Mouse (Mus musculus) T-helper 17 cell (primary cell): ENCODE data around the gene Gm45717.
"Not testable (repeated sequence)": the region's sequence is repeated elsewhere in the genome, so short reads cannot be mapped to it uniquely, and the experiment has no call there.

Source experiments
- in situ Hi-C, 2 experiments: fragments of 300-600 bp; cut with MboI, MseI; formaldehyde crosslinking; loops; 1 replicate in 1 of 2; 2 replicates in 1 of 2; pipeline ENCODE4 v1.15.1; 2025; ENCODE audit warnings: high pct_unique_total_duplicates in 2 of 2

Gm45717 gene

DNA sequence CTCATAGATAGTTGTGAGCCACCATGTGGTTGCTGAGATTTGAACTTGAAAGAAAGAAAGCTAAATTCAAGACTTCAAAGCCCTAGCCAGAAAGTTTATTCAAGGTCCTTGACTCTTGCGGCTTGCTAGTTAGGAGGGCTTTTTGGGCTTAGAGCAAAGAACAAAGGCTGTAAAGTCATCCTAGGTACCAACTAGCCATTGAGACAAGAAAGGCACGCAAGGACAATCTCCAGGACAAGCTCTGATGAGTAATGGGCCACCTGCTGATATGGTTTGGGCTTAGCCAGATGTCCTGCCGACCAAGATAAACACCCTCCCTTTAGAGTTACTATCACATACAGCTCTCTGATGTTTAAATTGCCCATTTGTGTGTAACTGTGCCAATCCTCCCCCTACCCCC is 13.0 kb upstream of the Gm45717 start:
- in situ Hi-C loops = not testable (repeated sequence)

DNA sequence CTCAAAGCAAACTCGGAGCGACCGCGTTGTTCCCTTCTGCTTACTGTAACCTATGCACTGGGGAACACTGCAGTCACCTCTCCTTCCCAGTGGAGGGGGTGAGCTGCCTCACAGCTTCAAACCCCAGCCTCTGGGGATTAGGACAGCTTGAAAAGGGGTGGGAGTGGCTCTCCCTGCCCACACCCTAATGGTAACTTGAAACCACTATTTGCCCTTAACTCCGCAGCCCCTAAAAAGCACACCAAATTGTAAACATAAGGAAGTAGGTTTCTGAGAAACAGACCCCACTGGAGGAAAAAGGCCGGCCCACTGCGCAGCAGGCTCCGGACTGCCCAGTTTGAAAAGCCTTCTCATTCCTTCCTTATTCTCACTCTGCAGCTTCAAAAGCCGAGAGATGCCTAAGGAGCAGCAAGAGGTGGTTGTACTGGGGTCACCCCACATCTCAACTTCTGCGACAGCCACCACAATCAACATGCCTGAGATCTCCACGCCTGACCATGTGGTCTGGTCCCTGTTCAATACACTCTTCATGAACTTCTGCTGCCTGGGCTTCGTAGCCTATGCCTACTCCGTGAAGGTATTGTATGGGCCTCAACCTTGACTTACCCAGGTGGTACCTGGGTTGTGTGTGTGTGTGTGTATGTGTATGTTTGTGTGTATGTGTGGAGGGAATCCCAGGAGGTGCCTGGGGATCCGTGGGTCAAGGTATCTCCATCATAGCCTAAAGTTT is 12.3 kb upstream of the Gm45717 start:
- in situ Hi-C loops = no loop called here

DNA sequence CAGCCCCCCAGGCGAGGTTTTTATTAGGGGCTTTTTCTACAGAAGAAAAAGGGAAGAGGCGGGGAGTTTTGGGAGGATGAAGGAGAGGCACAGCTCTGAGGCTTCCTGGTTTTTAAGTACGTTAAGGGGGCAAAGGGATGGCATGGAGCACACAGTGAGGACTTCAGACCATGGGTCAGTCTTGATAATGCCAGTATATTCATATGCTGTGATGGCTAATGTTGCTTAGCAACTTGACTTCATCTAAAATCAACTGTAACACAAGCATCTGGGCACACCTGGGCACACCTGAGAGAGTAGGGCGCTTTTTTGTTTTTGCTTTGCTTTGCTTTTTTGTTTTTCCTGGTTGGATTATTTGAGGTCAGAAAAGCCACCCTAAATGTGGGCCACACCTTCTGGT is 11.2 kb upstream of the Gm45717 start, which contains the start of gene Ifitm1:
Ifitm1 (plus strand) TSS at position 301 of the 400 bp plus-strand sequence.
- in situ Hi-C loops = no loop called here

DNA sequence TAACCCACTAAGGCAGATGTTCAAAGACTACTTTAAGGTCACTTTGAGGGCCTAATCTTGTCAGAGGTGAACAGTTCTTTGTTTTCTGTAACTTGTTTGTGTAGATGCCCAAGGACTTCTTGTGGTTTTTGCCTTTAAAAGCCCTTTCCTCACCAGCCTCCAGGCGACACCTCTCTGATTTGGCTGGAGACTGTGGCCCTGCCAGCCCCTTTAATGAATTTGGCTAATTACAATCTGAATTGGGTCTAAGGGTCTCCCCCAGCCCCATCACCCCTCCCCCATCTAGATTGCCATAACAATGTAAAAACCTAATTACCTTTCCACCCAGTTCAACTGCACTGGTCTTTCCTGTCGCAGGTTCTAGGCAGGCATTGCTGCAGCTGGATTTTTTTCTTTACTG is 7.0 kb upstream of the Gm45717 start:
- in situ Hi-C loops = no loop called here

DNA sequence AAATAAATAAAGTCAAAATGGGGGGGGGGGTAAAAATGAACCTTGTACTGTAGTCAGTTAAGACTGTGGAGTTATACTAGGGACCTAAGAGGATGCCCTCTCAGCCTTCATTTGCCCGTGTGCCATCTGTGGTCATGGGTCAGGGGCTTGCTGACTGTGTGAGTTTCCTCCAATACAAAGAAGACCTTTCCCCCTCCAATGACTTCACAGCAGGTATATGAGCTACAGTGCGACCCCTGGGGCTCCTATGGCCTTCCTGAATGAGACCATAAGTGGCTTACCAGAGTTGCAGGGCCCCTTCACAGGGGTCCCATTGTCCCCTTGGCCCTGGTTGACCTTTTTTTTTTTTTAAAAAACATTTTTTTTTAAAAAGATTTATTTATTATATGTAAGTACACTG is 5.7 kb upstream of the Gm45717 start:
- in situ Hi-C loops = no loop called here

DNA sequence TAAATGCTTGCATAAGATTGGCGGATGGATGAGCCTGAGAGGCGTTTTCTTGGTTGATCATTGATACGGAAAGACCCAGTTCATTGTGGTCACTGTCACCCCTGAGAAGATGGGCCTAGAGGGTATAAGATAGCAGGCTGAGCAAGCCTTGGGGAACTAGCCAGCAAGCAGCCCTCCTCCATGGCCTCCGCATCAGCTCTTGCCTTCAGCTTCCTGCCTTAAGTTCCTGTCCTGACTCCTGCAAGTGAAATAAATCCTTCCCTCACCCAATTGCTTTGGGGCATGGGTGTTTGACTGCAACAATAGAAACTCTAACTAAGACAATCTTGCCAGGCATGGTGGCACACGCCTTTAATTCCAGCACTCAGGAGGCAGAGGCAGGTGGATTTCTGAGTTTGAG is 4.3 kb upstream of the Gm45717 start:
- in situ Hi-C loops = no loop called here

DNA sequence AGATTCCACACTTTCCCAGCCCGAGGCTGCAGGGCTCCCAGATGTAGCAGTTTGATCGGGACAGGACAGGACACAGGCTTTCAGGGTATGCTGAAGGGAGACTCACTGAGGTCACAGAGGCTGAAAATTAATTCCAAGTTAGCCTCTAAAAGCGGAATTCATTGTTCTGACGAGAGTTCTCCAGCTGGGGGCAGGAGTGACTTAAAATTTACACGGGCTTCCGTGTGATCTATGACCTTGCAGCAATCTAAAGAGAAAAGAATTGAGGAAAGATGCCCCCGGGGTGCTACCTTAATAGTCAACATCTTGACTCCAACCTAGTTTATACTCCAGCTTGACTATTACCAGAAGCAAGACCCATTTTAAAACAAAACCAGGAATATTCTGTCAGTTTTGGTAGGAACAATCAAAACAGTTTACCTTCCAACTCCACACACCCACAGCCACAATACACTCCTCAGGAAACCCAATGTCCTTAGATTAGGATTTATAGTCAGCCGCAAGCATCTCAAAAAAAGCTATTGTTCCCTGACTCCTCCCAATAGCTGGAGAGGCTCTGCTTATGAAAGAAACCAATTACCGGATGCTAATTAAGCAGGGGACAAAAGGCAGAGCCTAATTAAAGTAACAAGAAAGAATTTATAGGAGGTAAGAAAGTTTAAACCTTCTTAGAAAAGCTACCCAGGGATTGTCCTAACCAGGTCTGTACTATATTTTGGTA is 3.6 kb upstream of the Gm45717 start:
- in situ Hi-C loops = loop anchor here (5.0 kb wide), 2 partner anchors 88 to 218 kb away; no protein-coding TSS in a partner anchor

DNA sequence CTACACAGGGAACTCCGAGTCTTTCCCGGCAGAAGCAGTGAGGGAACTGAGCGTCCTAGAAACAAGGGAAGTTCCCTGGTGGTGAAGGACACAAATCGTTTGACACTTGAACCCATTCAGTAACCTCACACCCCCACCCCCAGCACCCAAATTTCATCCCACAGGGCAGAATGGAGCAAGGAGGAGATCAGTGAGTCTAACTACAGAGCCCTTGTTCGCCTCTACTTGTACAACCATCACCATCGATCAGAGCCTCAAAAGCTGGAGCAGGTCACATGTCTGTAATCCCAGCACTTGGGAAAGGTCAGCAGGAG is 776 bp upstream of the Gm45717 start:
- in situ Hi-C loops = loop anchor here (5.0 kb wide), 2 partner anchors 91 to 221 kb away; no protein-coding TSS in a partner anchor

DNA sequence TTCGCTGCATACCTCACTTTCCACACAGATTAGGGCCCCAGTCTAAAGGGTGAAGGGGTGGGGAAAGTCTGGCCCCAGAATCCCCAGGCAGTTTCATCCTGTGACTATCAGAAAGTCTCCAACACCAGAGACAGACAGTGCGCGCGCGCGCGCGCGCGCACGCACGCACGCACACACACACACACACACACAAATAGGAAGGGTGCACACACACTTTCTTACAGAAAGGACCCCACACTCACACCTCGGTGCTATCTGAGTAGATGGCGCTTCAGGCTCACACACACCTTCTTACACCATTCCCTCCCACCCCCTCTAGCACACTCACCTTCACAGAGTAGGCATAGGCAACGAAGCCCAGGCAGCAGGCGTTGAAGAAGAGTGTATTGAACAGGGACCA is 395 bp downstream of the Gm45717 start:
- in situ Hi-C loops = loop anchor here (5.0 kb wide), 2 partner anchors 92 to 222 kb away; no protein-coding TSS in a partner anchor

DNA sequence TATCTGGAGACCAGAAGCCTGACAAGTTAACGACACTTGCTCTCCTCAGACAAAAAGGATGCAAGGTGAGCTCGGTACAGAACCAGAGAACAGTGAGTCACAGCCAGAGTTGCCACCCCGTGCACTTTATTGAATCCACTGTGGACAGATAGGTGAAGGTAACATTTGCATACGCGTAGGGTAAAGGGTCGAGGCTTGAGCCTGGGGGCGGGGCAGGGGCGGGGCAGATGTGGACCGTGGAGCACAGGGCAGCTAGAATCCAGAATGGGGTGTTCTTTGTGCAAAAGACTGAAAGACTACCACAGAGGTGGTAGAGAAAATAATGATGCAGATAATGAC is 1.0 kb downstream of the Gm45717 start:
- in situ Hi-C loops = loop anchor here (5.0 kb wide), 2 partner anchors 93 to 223 kb away; no protein-coding TSS in a partner anchor

DNA sequence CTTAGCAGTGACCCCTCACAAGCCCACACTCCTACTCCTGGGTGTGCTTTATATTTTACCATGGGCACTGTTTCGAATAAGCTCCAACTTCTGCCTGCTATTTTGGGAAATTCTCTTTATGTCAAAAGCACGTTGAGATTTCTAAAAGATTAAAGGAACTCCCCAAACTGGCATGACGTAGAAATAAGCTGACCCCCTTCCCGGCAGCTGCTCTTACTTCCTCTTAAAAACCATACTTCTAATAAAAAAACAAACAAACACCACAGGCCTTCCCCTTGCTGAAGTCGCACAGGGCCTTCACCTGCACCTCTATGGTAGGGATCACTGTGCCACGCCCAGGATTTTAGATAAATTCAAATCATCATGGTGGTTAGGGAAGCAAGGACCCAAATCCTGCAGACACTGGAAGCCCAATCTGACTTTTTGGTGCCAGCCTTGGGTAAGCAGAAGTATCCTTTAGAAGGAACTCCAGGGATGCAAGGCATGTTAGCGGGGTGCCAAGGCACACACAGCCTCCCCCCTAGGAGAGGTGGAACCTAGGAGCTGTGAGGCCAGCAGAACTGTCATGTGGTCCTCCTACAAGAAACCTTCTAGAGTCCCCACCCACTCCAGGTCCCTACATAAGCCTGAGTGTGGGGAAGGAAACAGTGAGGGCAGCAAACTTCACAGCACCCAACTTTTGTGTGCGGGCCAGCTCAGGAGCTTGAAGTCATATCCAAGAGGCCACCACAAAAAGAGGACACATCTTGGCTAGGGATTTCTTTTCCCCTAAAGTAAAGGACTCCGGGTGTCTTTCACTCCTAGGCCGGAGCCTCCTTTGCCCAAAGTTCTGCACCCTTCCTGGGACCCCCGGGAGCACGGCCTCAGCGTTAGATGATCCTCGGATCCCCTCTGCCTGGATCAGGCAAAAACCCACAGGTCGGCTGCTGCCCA is 1.7 kb downstream of the Gm45717 start:
- in situ Hi-C loops = no loop called here

DNA sequence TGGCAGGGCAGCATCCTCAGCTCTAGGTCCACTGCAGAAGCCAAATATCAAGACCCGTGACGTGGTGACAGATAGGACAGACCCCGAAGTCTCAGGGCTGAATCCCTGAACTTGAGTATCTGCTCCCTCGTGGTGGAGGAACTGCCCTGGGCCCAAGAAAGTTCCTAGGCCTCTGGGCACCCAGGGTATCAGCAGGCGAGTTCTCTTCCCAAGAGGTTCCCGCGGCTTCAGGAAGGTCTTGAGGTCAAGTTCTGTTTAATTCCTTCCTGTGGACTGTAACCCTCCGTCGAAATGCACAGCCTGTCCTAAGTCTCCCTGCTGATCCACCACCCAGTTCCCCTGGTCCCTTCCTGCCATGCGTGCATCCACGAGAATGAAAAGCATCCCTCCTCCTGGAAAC is 2.6 kb downstream of the Gm45717 start:
- in situ Hi-C loops = no loop called here

DNA sequence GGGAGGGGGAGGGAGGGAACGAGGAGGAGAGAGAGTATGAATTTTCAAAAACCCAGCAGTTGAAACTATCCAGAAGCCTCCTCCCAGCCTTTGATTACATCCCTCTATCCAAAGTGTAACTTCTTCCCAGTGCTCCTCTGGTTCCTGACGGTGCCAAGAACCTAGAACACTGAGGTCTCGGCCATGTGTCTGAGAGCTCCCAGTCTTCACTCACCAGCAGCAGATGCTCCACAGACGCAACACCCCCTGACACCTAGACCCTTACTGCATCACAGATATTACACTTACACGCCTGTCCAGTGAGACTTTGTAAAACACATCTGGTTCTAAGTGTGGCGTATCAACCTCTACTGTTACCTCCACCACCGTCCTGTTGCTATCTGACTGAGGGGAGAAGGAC is 3.3 kb downstream of the Gm45717 start:
- in situ Hi-C loops = no loop called here

DNA sequence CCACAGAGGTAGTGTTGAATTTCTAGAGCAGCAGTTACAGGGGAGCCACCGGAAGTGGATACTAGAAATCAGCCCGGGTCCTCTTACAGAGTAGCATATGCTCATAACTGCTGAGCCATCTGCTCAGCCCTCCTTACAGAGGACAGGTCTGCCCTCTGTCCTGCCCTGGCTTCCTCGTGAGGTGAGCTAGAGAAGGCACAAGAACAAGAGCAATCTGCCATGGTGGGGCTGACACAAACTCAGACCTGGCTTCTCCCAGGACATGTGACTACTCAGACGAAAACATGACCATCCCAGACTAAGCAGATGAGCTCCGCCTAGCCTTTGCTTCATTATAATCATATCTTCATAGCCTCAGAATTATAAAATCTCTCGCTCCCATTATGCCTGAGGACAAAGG is 4.0 kb downstream of the Gm45717 start:
- in situ Hi-C loops = no loop called here

DNA sequence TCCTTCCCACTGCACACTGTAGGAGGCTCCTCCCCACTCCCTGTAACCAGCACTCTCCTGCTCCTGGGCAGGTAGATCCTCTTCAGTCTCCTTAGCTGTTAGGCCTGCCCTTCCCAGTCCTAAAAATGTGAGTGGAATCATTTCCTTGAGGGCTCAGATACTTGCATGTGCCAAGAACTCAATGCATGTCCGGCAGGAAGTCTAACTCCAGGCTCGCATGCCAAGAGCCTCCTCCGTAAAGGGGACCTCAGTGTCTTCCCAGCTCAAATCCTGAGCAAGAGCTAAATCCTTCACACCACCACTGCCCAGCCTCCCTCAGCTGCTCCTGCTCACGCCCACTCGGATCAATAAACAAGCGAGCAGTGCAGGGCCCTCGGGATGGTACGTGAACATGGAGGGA is 4.7 kb downstream of the Gm45717 start:
- in situ Hi-C loops = no loop called here

DNA sequence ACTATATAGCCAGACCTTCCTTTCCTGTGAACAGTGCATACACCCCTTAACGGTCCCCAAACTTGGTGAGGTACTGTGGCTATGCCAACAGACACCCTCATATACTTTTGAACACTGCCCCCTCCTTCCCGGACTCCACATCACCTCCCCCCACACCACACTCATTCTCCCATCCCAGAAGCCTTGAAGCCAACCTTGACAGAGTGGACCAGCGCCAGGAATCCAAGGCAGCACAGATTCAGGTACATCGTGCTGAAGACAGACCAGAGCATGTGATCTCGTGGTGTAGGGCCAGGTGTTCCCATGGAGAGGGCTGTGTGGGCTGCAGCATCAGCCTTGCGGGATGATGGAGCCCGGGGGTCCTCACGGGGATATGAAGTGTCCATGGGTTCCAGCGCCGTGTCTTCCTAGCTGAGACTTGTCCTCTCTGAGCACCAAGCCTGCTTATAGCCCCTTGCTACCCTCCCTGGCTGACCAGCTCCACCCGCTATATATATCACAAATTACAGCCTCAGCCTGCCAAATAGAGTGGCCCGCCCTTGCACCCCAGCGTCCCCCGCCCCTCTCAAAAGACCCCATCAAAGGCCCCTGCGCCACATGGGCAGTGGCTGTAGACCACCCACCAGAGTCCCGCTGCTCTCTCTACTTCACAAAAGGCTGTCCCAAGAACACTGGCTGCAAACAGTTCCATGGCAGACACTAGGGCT is 5.8 kb downstream of the Gm45717 start, which contains the start of gene Ifitm5:
Ifitm5 (minus strand) TSS at position 468 of the 707 bp plus-strand sequence.
- in situ Hi-C loops = loop anchor here in 1 of 2 experiments (5.0 kb wide), 1 partner anchor 222 kb away; the partner anchor contains the start of gene Rnh1

DNA sequence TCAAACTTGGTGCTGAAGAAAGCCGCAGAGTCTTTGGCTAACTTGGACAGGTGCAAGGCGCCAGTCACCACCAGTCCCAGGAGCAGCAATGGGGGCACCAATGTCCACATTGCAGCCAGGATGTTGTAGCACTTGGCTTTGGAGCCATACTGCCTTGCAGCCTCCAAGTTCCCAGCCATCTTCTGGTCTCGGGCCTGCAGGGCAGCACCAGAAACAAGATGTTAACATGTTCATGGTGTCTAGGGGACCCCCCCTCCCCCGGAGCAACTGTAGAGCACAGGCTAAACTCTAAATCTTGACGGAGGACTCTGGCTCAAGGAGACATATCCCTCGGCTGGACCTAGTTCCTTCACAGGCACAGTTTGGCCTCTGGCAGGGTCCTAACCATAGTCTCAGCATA is 6.5 kb downstream of the Gm45717 start:
- in situ Hi-C loops = loop anchor here in 1 of 2 experiments (5.0 kb wide), 1 partner anchor 223 kb away; the partner anchor contains the start of gene Rnh1

DNA sequence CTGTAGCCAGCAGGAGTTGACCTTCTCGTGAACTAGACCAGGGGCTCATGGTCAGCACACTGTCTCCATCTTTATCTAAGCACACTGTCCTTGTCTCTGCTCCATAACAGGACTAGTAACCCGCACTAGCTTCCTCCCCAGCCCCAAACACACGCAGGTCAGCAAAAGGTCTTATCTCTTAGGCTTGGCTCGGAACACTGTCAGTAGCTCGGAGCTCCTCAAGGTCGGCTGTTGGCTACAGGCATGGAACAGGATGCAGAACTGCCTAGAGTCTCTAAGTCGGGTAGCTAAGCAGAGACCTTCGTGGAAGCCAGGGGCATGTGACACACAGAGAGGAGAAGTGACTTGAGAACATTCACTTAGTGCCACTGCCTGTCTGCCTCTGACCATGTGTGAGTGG is 7.6 kb downstream of the Gm45717 start:
- in situ Hi-C loops = loop anchor here in 1 of 2 experiments (5.0 kb wide), 1 partner anchor 224 kb away; the partner anchor contains the start of gene Rnh1

DNA sequence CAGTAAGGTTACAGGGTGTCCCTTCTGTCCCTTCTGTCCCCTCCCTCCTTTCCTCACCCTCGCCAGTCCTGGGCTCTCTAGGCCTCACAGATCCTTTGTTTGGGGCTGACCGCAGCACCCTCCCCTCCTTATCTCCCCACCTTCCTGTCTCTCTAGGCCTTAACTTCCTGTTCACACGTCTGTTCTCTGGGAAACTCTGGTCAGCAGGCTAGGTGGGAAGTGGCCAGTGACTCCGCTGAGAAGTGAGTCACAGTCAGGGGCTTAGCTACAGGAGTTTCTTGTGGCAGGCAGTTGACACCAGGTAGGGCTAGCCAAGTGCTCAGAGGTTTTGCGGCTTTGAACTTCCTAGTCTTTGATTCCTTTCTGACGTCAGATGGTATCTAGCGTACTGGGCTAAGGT is 8.8 kb downstream of the Gm45717 start:
- in situ Hi-C loops = loop anchor here in 1 of 2 experiments (5.0 kb wide), 1 partner anchor 225 kb away; the partner anchor contains the start of gene Rnh1

DNA sequence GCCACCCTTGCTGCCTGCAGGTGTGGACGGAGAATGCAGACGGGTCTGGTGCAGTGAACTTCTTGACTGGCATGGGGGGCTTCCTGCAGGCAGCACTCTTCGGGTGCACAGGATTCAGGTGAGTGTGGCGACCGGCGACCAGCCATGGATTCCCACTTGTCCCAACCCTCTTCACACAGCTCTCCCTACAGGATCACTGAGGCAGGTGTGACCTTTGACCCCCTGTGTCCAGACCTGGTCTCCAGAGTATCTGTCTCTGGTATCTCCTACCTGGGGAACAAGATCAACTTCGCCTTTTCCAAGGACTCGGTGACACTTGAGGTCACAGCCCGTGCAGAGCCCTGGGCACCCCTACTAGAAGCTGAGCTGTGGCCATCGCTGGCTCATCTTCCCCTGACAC is 9.4 kb downstream of the Gm45717 start:
- in situ Hi-C loops = loop anchor here in 1 of 2 experiments (5.0 kb wide), 1 partner anchor 226 kb away; the partner anchor contains the start of gene Rnh1

DNA sequence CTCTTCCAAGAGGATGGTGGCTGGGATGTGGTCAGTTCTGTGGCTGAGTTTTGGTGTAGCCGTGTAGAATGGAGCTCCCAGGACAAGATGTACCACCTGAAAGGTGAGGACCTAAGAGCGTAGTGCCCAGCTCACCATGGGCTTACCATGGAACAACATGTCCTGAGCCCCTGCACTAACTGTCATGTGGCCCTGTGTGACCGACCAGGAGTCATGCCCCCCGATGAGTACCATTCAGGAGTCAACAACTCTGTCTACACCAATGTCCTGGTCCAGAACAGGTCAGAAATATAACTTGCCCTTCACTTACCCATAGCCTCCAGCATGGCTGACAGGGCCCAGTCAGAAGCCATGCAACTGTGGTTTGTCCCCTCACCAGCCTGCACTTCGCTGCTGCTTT is 10.5 kb downstream of the Gm45717 start:
- in situ Hi-C loops = loop anchor here in 1 of 2 experiments (5.0 kb wide), 1 partner anchor 227 kb away; the partner anchor contains the start of gene Rnh1
